Mouse (Mus musculus): Measurements from ENCODE around the gene Cks2. TPM values are rescaled to one million over a fixed set of nuclear protein-coding genes. Genes with fewer than 3 reads are reported as not detected.

The Cks2 gene
- polyA plus RNA-seq, 1 experiment from 2014 or later: 393 TPM

DNA sequence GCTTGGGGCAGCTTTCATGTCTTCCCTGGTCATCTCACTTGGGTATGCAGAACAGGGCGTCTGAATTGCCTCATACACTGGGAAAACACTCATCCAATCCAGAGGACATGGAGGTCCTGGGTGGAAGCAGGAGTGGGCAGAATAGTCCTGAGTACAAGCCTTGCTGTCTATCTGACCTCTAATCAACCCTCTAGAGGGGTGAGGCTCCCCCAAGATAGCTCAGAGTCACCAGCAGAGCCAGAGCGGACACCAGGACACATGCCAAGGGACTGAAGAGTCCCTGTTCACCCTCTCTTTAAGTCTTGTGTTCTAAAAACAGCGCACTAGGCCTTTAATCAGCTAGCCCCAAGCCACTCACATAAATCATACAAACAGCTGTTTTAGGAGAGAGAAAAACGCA is 52.9 kb downstream of the Cks2 start:
- Histone ChIP-seq H3K4me3 (no peak overlapping the region), H3K27ac (no peak overlapping the region), H3K4me1 (no peaks in the 10 kb centered on the region), H3K9me3 (replicated peaks) (no peaks in the 10 kb centered on the region), H3K36me3 (peaks cover 10% of the 10 kb centered on the region; the same call in 1 of the 2 replicates), H3K27me3 (ENCODE audit: low read depth, poor library complexity, severe bottlenecking) (no peaks in the 10 kb centered on the region)
- DNase-seq (ENCODE audit: low spot score): no peak
- WGBS: 70% methylated on average over 4 of the region's 4 CpGs

DNA sequence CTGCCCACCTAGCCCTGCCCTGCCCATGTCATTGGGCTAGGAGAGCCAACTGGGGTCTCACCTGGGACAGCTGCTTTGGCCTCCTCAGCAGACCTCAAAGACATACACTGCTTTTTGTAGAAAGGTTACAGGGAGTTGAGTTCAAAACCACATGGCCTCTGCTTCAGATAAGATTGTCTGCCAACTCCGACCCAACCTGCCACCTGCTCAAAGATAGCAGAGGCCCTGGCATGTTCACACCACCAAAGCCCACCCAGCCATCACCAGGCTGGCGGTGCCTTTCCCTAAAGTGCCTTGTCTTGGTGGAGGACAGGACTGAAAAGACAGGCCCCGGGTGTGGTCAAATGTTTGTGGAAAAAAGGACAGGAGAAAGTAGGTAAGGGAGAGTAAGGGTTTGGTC is 53.3 kb downstream of the Cks2 start:
- Histone ChIP-seq H3K36me3 (peaks cover 13% of the 10 kb centered on the region; the same call in 1 of the 2 replicates), H3K27ac (no peak overlapping the region), H3K9me3 (replicated peaks) (no peaks in the 10 kb centered on the region), H3K27me3 (ENCODE audit: low read depth, poor library complexity, severe bottlenecking) (no peaks in the 10 kb centered on the region), H3K4me3 (no peak overlapping the region), H3K4me1 (no peaks in the 10 kb centered on the region)
- 86% methylated on average over 3 of the region's 3 CpGs for WGBS
- DNase-seq (ENCODE audit: low spot score): no peak

Other genes with a start within 250 kb of the Cks2 start
- 79.5 and 123 TPM in 2 replicates for gene S1pr3, start 236.6 kb upstream of the Cks2 start, polyA plus RNA-seq (2016; fragmentation: Nextera tagmentation; extraction: Ambion mirVana)
- 0.11 and 0.14 TPM in 2 replicates for gene Shc3, start 75.8 kb upstream of the Cks2 start, polyA plus RNA-seq (2016; fragmentation: Nextera tagmentation; extraction: Ambion mirVana)
- 25.4 and 27.8 TPM in 2 replicates for gene Secisbp2, start 6.5 kb downstream of the Cks2 start, polyA plus RNA-seq (2016; fragmentation: Nextera tagmentation; extraction: Ambion mirVana)
- 5.9 and 6.0 TPM in 2 replicates for gene Sema4d, start 148.5 kb downstream of the Cks2 start, polyA plus RNA-seq (2016; fragmentation: Nextera tagmentation; extraction: Ambion mirVana)
- gene Gadd45g, start 201.4 kb downstream of the Cks2 start, polyA plus RNA-seq (2016; fragmentation: Nextera tagmentation; extraction: Ambion mirVana): 14.3 and 18.6 TPM in 2 replicates